8 mouse cellular contexts compared by ENCODE assay signal in the genomic region with DNA sequence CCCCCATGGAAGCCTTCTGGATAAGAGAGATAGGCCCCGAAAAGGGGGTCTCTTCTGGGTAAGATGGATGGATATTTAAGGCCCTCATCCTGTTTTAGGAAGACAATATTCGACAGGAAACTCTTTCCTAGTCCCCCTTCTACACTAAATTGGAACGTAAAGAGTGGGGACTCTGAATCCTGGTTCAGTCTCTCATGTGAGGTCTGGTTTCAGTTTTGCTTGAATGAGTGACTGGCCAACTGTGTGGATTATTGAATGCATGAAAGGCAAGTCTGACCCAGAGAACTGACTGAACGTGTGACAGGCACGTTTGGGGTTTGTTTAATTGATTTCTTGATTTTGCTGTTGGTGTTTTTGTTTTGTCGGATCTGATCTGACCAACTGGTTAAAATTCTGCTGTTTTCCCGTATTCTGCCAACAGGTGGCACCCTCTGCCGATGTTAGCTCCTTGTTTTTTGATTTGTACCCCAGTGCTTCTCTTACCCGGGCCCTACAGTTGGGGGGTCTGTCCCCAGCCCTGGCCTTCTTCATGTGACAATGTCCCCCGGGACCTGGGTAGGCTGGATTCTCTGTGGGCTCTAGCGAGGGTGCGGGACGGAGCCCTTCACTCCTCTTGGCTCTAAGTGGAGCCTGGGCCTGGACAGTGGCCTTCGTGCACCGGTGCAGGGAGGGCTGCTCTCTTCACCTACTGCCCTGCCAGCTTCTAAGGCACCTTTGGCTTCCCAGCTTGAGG. TPM values are rescaled to one million over a fixed set of nuclear protein-coding genes. Genes with fewer than 3 reads are reported as not detected.
A peak's percentile ranks its signal among the peaks of the same experiment; 100 is the strongest.
DNase-seq lines count a peak whose midpoint lies in the region; ATAC-seq lines count a peak whose summit lies in the region.

No protein-coding gene starts in this region.

- H3K9me3 ChIP-seq in lung, embryonic 16.5 days (ENCODE audit: control insufficient read depth, low read length): no peaks in the 10 kb centered on the region

- peak overlapping the region; percentile 39 for H3K4me3 ChIP-seq in lung, embryonic 16.5 days (ENCODE audit: low read length)

- no peak overlapping the region for H3K27ac ChIP-seq in lung, embryonic 16.5 days (ENCODE audit: low read length)

- ATAC-seq in frontal cortex, adult (ENCODE audit: low TSS enrichment): peak; percentile 74
- peak; percentile 37 to 77; a peak in 2 of 4 replicates for ATAC-seq in hematopoietic stem cell, adult 5-6 weeks (replicated peaks in 1 of 2; ENCODE audit: insufficient read depth in 1 of 2, low FRiP score in 2 of 2, low TSS enrichment in 1 of 2, low read depth in 1 of 2, poor library complexity in 2 of 2, severe bottlenecking in 2 of 2)
- peak; percentile 45; the same call in 1 of the 2 replicates for ATAC-seq in lung, embryonic 16.5 days (ENCODE audit: low read depth)

- peak overlapping the region; percentile 54 for H3K4me2 ChIP-seq in lung, embryonic 16.5 days (ENCODE audit: low read depth, low read length)

- 0 out of 2 replicates have a peak, but pooled peaks cover 3% of the 10 kb centered on the region for H3K4me1 ChIP-seq in lung, embryonic 16.5 days (replicated peaks; ENCODE audit: control insufficient read depth, insufficient read depth, low read length)

- H3K9ac ChIP-seq in lung, embryonic 16.5 days (ENCODE audit: low read length): peak overlapping the region; percentile 63

- no peaks in the 10 kb centered on the region for H3K36me3 ChIP-seq in lung, embryonic 16.5 days (ENCODE audit: control insufficient read depth, insufficient read depth, low read length)

- peak; percentile 84 for DNase-seq in NIH3T3 (ENCODE audit: low read depth)
- peak; percentile 79 for DNase-seq in cerebellum, adult 9-10 months
- peak; percentile 69 for DNase-seq in layer of hippocampus, adult 9-10 months (ENCODE audit: low spot score)
- DNase-seq in ovary, postnatal 14 days (ENCODE audit: low spot score): peak; percentile 51
- peak; percentile 36 to 45 for DNase-seq in urinary bladder, postnatal 36 days (ENCODE audit: low spot score in 2 of 2)

- 27% methylated on average over 15 of the region's 15 CpGs for WGBS in lung, embryonic 16.5 days

- no peaks in the 10 kb centered on the region for H3K27me3 ChIP-seq in lung, embryonic 16.5 days (ENCODE audit: control insufficient read depth, insufficient read depth, low read depth, low read length)

RNA-seq across cellular contexts. Expression of a gene that starts 16.1 kb away (rescaled TPM):
- 147 and 180 TPM in 2 replicates for total RNA-seq in hematopoietic stem cell, adult 5-6 weeks (2017)
- 180 and 193 TPM in 2 replicates for polyA plus RNA-seq in lung, embryonic 16.5 days (2015; fragmentation: Nextera tagmentation; extraction: Ambion mirVana)
